14 mouse cellular contexts compared by ENCODE assay signal in the genomic region with DNA sequence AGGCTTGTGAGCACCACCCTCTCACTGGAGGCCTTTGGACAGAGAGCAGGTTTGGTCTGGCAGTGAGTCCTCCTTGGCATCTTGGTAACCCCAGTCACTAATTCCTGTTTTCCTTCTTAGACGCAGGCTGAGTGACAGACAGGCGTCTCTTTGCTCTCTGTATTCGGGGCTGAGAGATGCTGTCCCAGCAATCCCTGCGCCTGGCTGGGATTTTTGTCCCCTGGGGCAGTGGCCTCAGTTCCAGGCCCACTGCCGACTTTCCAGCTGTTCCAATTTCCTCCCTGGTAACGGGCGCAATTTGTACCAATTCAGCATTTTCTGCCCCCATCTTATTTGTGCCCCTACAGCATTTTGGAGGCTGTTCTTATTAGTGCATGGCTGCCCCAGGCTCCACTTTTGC.
DNase-seq lines count a peak whose midpoint lies in the region; ATAC-seq lines count a peak whose summit lies in the region.
"Had no signal": no experiment of that assay in that cellular context is flagged by ENCODE, and none has a peak within 500 bp of the region (broad histone marks: within the 10 kb centered on the region; RNA-seq: fewer than 3 reads in every experiment).

No protein-coding gene starts in this region.

- ATAC-seq in heart, embryonic 11.5 days (replicated peaks; ENCODE audit: insufficient number of reproducible peaks, low FRiP score, low TSS enrichment), result no peak
- no peak for ATAC-seq in neural tube, embryonic 11.5 days (ENCODE audit: insufficient read depth, low FRiP score, low TSS enrichment)
- no peak for ATAC-seq in neural tube, embryonic 15.5 days (ENCODE audit: low FRiP score)
- ATAC-seq in embryonic facial prominence, embryonic 14.5 days (ENCODE audit: low read depth), result peak; percentile 50; the same call in 1 of the 2 replicates
- no peak for ATAC-seq in limb, embryonic 11.5 days (ENCODE audit: insufficient number of reproducible peaks, low FRiP score, low TSS enrichment, low read depth)
- no peak for ATAC-seq in monocyte, adult 5-6 weeks (replicated peaks; ENCODE audit: insufficient number of reproducible peaks, low FRiP score, low TSS enrichment, poor library complexity, severe bottlenecking)
- ATAC-seq: forebrain, embryonic 13.5 days had no signal

- no peak overlapping the region for H3K4me3 ChIP-seq in heart, embryonic 11.5 days (ENCODE audit: low read depth, low read length)
- H3K4me3 ChIP-seq in neural tube, embryonic 11.5 days (ENCODE audit: low read depth, low read length), result no peak overlapping the region
- H3K4me3 ChIP-seq in neural tube, embryonic 15.5 days (replicated peaks), result no peak overlapping the region
- no peak overlapping the region for H3K4me3 ChIP-seq in embryonic facial prominence, embryonic 14.5 days (ENCODE audit: low read depth, low read length)
- no peak overlapping the region for H3K4me3 ChIP-seq in limb, embryonic 11.5 days (ENCODE audit: low read depth, low read length)
- H3K4me3 ChIP-seq: forebrain, embryonic 13.5 days had no signal

- no peak overlapping the region for H3K4me2 ChIP-seq in heart, embryonic 11.5 days
- no peak overlapping the region for H3K4me2 ChIP-seq in neural tube, embryonic 11.5 days (ENCODE audit: low read depth)
- no peak overlapping the region for H3K4me2 ChIP-seq in neural tube, embryonic 15.5 days
- no peak overlapping the region; the same call in 1 of the 2 replicates for H3K4me2 ChIP-seq in embryonic facial prominence, embryonic 14.5 days (ENCODE audit: low read depth, low read length)
- no peak overlapping the region for H3K4me2 ChIP-seq in limb, embryonic 11.5 days (ENCODE audit: low read depth, severe bottlenecking)
- H3K4me2 ChIP-seq: forebrain, embryonic 13.5 days; liver, embryonic 11.5 days had no signal

- no peak overlapping the region for H3K9ac ChIP-seq in heart, embryonic 11.5 days (ENCODE audit: low read depth, low read length)
- peak overlapping the region; percentile 10; the same call in 1 of the 2 replicates for H3K9ac ChIP-seq in neural tube, embryonic 11.5 days (ENCODE audit: low read length)
- no peak overlapping the region for H3K9ac ChIP-seq in neural tube, embryonic 15.5 days (replicated peaks)
- no peak overlapping the region for H3K9ac ChIP-seq in embryonic facial prominence, embryonic 14.5 days (ENCODE audit: low read depth, low read length)
- H3K9ac ChIP-seq in limb, embryonic 11.5 days (ENCODE audit: low read length), result no peak overlapping the region
- H3K9ac ChIP-seq: forebrain, embryonic 13.5 days had no signal

- H3K4me1 ChIP-seq in heart, embryonic 11.5 days (ENCODE audit: control insufficient read depth, insufficient read depth, low read length), result no peaks in the 10 kb centered on the region
- no peaks in the 10 kb centered on the region for H3K4me1 ChIP-seq in neural tube, embryonic 11.5 days (ENCODE audit: control insufficient read depth, insufficient read depth, low read length)
- H3K4me1 ChIP-seq in neural tube, embryonic 15.5 days, result 0 out of 2 replicates have a peak, but pooled peaks cover 10% of the 10 kb centered on the region
- peaks cover 12% of the 10 kb centered on the region for H3K4me1 ChIP-seq in embryonic facial prominence, embryonic 14.5 days (ENCODE audit: control insufficient read depth, insufficient read depth, low read length)
- H3K4me1 ChIP-seq in limb, embryonic 11.5 days (ENCODE audit: control insufficient read depth, insufficient read depth, low read length), result 0 out of 2 replicates have a peak, but pooled peaks cover 2% of the 10 kb centered on the region
- H3K4me1 ChIP-seq: forebrain, embryonic 13.5 days had no signal

- no peaks in the 10 kb centered on the region for H3K36me3 ChIP-seq in heart, embryonic 11.5 days (ENCODE audit: control insufficient read depth, insufficient read depth, low read length)
- H3K36me3 ChIP-seq in neural tube, embryonic 11.5 days (ENCODE audit: control insufficient read depth, insufficient read depth, low read length), result no peaks in the 10 kb centered on the region
- no peaks in the 10 kb centered on the region for H3K36me3 ChIP-seq in neural tube, embryonic 15.5 days
- no peaks in the 10 kb centered on the region for H3K36me3 ChIP-seq in embryonic facial prominence, embryonic 14.5 days (ENCODE audit: control insufficient read depth, insufficient read depth, low read length)
- H3K36me3 ChIP-seq in limb, embryonic 11.5 days (ENCODE audit: control insufficient read depth, insufficient read depth, low read length), result no peaks in the 10 kb centered on the region

- peak; percentile 33 to 55 for DNase-seq in heart, adult 18-20 months
- no peak for DNase-seq in neural tube, embryonic 11.5 days (ENCODE audit: low spot score)
- peak; percentile 25 for DNase-seq in embryonic facial prominence, embryonic 14.5 days (ENCODE audit: low spot score)
- DNase-seq in limb, embryonic 11.5 days (ENCODE audit: low spot score), result peak; percentile 28
- no peak for DNase-seq in left cerebral cortex, postnatal 10 days (ENCODE audit: extremely low spot score in 1 of 2, low spot score in 2 of 2)
- DNase-seq: kidney, adult 8-10 months; layer of hippocampus, adult 9-11 months; lung, postnatal 4 days had no signal

- H3K27ac ChIP-seq in heart, embryonic 11.5 days (ENCODE audit: low read depth, low read length), result no peak overlapping the region
- H3K27ac ChIP-seq in neural tube, embryonic 11.5 days (ENCODE audit: low read depth, low read length), result 0 out of 2 replicates have a peak overlapping the region, but pooled peaks have one; percentile 67
- H3K27ac ChIP-seq in neural tube, embryonic 15.5 days (replicated peaks), result no peak overlapping the region
- no peak overlapping the region for H3K27ac ChIP-seq in embryonic facial prominence, embryonic 14.5 days (replicated peaks; ENCODE audit: low read depth, low read length)
- no peak overlapping the region for H3K27ac ChIP-seq in limb, embryonic 11.5 days (replicated peaks; ENCODE audit: low read depth, low read length)
- H3K27ac ChIP-seq: forebrain, embryonic 13.5 days had no signal

- no peaks in the 10 kb centered on the region for H3K9me3 ChIP-seq in heart, embryonic 11.5 days (replicated peaks; ENCODE audit: control insufficient read depth, low read length)
- H3K9me3 ChIP-seq in neural tube, embryonic 11.5 days (ENCODE audit: control insufficient read depth, low read length), result no peaks in the 10 kb centered on the region
- H3K9me3 ChIP-seq in neural tube, embryonic 15.5 days (replicated peaks), result no peaks in the 10 kb centered on the region
- H3K9me3 ChIP-seq in embryonic facial prominence, embryonic 14.5 days (ENCODE audit: control insufficient read depth, low read length), result no peaks in the 10 kb centered on the region
- no peaks in the 10 kb centered on the region for H3K9me3 ChIP-seq in limb, embryonic 11.5 days (ENCODE audit: control insufficient read depth, low read length)
- H3K9me3 ChIP-seq: forebrain, embryonic 13.5 days had no signal

- H3K27me3 ChIP-seq in heart, embryonic 11.5 days (ENCODE audit: control insufficient read depth, insufficient read depth, low read length), result no peaks in the 10 kb centered on the region
- no peaks in the 10 kb centered on the region for H3K27me3 ChIP-seq in neural tube, embryonic 11.5 days (ENCODE audit: control insufficient read depth, insufficient read depth, low read length)
- H3K27me3 ChIP-seq in neural tube, embryonic 15.5 days (replicated peaks), result 0 out of 2 replicates have a peak, but pooled peaks cover 2% of the 10 kb centered on the region
- H3K27me3 ChIP-seq in embryonic facial prominence, embryonic 14.5 days (replicated peaks; ENCODE audit: control insufficient read depth, insufficient read depth, low read length), result no peaks in the 10 kb centered on the region
- H3K27me3 ChIP-seq in limb, embryonic 11.5 days (ENCODE audit: control insufficient read depth, insufficient read depth, low read length), result no peaks in the 10 kb centered on the region
- H3K27me3 ChIP-seq: CH12.LX had no signal

- 69% methylated on average over 7 of the region's 7 CpGs for WGBS in heart, embryonic 11.5 days (ENCODE audit: insufficient replicate concordance)
- 77% methylated on average over 7 of the region's 7 CpGs for WGBS in neural tube, embryonic 11.5 days
- 57% methylated on average over 7 of the region's 7 CpGs for WGBS in neural tube, embryonic 15.5 days
- WGBS in embryonic facial prominence, embryonic 14.5 days, result 11% methylated on average over 7 of the region's 7 CpGs
- 46% methylated on average over 7 of the region's 7 CpGs for WGBS in limb, embryonic 11.5 days

- intact Hi-C loops in left cerebral cortex, postnatal 10 days (cut with DNase I), result no loop called here

Comparison
In these comparisons a context has a peak if more than half of its experiments do, and no peak if none do; other contexts are left out.
1. DNase-seq: peak in heart, adult 18-20 months (2 of 2), embryonic facial prominence, embryonic 14.5 days (single experiment) and limb, embryonic 11.5 days (single experiment); none in neural tube, embryonic 11.5 days (single experiment) and left cerebral cortex, postnatal 10 days (0 of 2).